Mouse (Mus musculus): Measurements from ENCODE around the gene Gtf2h2. TPM values are rescaled to one million over a fixed set of nuclear protein-coding genes. Genes with fewer than 3 reads are reported as not detected.

Gene Gtf2h2
- polyA plus RNA-seq (2016; fragmentation: Nextera tagmentation; extraction: Ambion mirVana): 91.7 and 99.3 TPM in 2 replicates

DNA sequence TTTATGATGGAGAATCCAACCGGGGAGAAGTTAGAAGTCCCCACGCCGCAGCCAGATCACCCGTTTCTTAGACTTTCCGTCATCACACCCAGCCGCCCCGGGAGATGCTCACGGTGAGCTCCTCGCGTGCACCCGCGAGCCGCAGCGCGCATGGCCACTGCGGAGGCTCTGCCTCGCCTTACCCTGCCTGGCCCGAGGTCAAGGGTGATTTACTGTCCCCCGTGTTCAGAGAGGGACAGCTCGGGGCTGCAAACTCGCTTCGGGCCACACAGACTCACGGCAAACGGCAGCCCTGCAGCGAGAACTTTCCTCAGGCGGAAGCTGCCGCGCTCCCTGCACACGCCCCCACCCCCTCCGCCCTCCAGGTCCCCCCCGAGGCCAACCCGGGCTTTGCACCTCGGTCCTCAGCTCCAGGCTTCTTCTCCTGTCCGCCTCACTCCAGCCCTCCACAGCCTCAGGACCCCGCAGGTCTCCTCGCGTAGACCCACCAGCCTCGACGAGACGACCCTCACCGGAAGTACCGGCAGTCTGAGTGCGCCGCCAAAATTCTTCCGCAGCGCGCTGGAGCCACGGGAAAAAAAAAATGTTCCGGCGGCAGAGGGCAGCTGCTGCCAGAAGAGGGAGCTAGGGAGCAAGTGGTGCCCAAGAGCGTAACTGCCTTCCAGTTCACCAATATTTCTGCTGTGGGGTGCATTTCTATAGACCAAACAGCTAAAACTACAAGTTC is at the start of gene Gtf2h2:
Gtf2h2 (minus strand) TSS at position 519 of the 727 bp plus-strand sequence.
- H3K27ac ChIP-seq: peak within 1 kb of the TSS; percentile 95
- H3K27me3 ChIP-seq (ENCODE audit: low read depth, poor library complexity, severe bottlenecking): no peaks in the 10 kb centered on the region
- H3K4me1 ChIP-seq: peaks cover 5% of the 10 kb centered on the region
- under 1% methylated on average over 51 of the region's 51 CpGs for WGBS
- peak; percentile 92 for DNase-seq (ENCODE audit: low spot score)
- H3K4me3 ChIP-seq: peak within 1 kb of the TSS; percentile 84
- H3K9me3 ChIP-seq (replicated peaks): no peaks in the 10 kb centered on the region
- peaks cover 27% of the 10 kb centered on the region for H3K36me3 ChIP-seq

DNA sequence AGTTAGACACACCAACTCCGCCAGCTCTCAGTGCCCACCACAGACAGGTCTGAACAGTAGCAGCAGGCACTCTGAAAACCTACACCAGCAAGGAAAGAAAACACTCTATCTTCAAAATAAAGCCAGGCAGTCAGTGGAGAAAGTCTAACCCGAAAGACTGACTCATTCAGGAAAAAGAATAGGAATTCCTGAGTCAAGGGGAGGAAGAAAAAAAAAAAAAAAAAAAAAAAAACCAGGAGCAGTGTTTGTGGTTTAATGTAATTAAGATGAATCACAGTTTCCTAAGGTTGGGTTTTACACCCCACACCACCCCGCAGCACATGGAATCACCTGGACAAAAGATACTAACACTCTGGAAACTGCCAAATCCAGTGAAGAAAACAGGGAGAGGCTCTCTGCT is 43.8 kb upstream of the Gtf2h2 start:
- Histone ChIP-seq H3K36me3 (no peaks in the 10 kb centered on the region), H3K27me3 (ENCODE audit: low read depth, poor library complexity, severe bottlenecking) (no peaks in the 10 kb centered on the region), H3K9me3 (replicated peaks) (no peaks in the 10 kb centered on the region), H3K27ac (no peak overlapping the region), H3K4me3 (no peak overlapping the region), H3K4me1 (no peaks in the 10 kb centered on the region)
- DNase-seq (ENCODE audit: low spot score): no peak
- 88% methylated on average over 3 of the region's 3 CpGs for WGBS

- Histone ChIP-seq H3K27me3 (ENCODE audit: low read depth, poor library complexity, severe bottlenecking) (no peaks in the 10 kb centered on the region), H3K4me1 (no peaks in the 10 kb centered on the region), H3K36me3 (no peaks in the 10 kb centered on the region), H3K9me3 (replicated peaks) (no peaks in the 10 kb centered on the region), H3K27ac (no peak overlapping the region), H3K4me3 (no peak overlapping the region)
- no peak for DNase-seq (ENCODE audit: low spot score)
- WGBS: 62% methylated on average over 6 of the region's 6 CpGs
Observed at GRCm38 (mm10) chr13:100532788-100533365, 40.5 kb upstream of the Gtf2h2 start.

- DNase-seq (ENCODE audit: low spot score): no peak
- H3K27ac ChIP-seq: no peak overlapping the region
- no peaks in the 10 kb centered on the region for H3K27me3 ChIP-seq (ENCODE audit: low read depth, poor library complexity, severe bottlenecking)
- WGBS: 75% methylated on average over 6 of the region's 6 CpGs
- no peaks in the 10 kb centered on the region for H3K36me3 ChIP-seq
- no peaks in the 10 kb centered on the region for H3K9me3 ChIP-seq (replicated peaks)
- no peak overlapping the region for H3K4me3 ChIP-seq
- peaks cover 14% of the 10 kb centered on the region for H3K4me1 ChIP-seq
Observed at GRCm38 (mm10) chr13:100526649-100527038, 34.3 kb upstream of the Gtf2h2 start.

- H3K27ac ChIP-seq: no peak overlapping the region
- no peak for DNase-seq (ENCODE audit: low spot score)
- no peaks in the 10 kb centered on the region for H3K27me3 ChIP-seq (ENCODE audit: low read depth, poor library complexity, severe bottlenecking)
- no peak overlapping the region for H3K4me3 ChIP-seq
- 82% methylated on average over 6 of the region's 6 CpGs for WGBS
- H3K4me1 ChIP-seq: peaks cover 14% of the 10 kb centered on the region
- H3K9me3 ChIP-seq (replicated peaks): no peaks in the 10 kb centered on the region
- no peaks in the 10 kb centered on the region for H3K36me3 ChIP-seq
Observed at GRCm38 (mm10) chr13:100525935-100526648, 33.7 kb upstream of the Gtf2h2 start.

DNA sequence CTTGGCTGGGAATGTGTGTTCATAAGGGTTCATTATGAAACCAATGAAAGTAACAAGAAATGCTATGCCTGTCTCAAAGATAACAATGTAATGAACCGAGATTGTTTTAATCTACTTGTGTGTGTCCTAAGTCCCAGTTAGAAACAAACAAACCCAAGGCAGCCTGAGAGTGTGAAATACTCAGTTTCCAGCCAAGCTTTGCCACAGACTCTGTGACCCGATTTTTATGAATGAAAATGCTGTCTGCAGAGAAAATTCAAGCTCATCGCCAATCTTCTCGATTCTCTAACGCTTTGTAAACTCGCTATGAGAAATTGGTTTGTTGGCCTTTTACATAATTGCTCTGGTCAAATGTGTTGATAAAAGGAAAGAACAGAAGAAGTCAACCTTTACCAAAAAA is 32.5 kb upstream of the Gtf2h2 start:
- Histone ChIP-seq H3K27me3 (ENCODE audit: low read depth, poor library complexity, severe bottlenecking) (no peaks in the 10 kb centered on the region), H3K4me3 (no peak overlapping the region), H3K9me3 (replicated peaks) (no peaks in the 10 kb centered on the region), H3K36me3 (no peaks in the 10 kb centered on the region), H3K4me1 (peaks cover 14% of the 10 kb centered on the region), H3K27ac (no peak overlapping the region)
- DNase-seq (ENCODE audit: low spot score): no peak
- WGBS: 94% methylated on average over 6 of the region's 6 CpGs

GRCm38 (mm10) chr13:100523698-100524097 is 31.3 kb upstream of the Gtf2h2 start:
- WGBS: 89% methylated on average over 2 of the region's 2 CpGs
- no peaks in the 10 kb centered on the region for H3K9me3 ChIP-seq (replicated peaks)

GRCm38 (mm10) chr13:100521724-100522591 is 29.6 kb upstream of the Gtf2h2 start:
- DNase-seq (ENCODE audit: low spot score): no peak
- H3K4me3 ChIP-seq: no peak overlapping the region
- H3K27ac ChIP-seq: no peak overlapping the region
- H3K4me1 ChIP-seq: peaks cover 16% of the 10 kb centered on the region
- H3K36me3 ChIP-seq: no peaks in the 10 kb centered on the region
- no peaks in the 10 kb centered on the region for H3K27me3 ChIP-seq (ENCODE audit: low read depth, poor library complexity, severe bottlenecking)
- 94% methylated on average over 9 of the region's 9 CpGs for WGBS
- H3K9me3 ChIP-seq (replicated peaks): no peaks in the 10 kb centered on the region

More at GRCm38 (mm10) chr13:100523698-100524097, 31.3 kb upstream of the Gtf2h2 start:
- Histone ChIP-seq H3K27me3 (ENCODE audit: low read depth, poor library complexity, severe bottlenecking) (no peaks in the 10 kb centered on the region), H3K27ac (no peak overlapping the region), H3K4me1 (peaks cover 14% of the 10 kb centered on the region), H3K4me3 (no peak overlapping the region), H3K36me3 (no peaks in the 10 kb centered on the region)
- no peak for DNase-seq (ENCODE audit: low spot score)

DNA sequence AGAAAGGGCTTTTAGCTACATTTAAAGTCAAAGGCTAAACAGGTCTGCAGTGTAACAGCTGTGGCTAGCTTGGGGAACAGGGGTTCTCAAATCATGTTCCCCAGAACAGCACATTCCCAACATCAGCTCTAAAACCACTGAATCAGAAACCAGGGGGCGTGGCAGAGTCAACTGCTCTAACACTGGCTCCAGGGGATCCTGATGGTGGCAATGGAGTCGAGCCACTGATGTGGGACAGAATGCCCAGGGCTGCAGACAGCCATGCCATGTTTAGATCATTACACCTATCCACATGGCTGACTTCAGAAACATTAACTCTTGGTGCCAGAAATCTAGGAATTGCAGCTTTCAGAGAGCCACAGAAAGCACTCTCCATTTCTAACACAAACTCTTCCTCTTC is 26.8 kb upstream of the Gtf2h2 start:
- peaks cover 20% of the 10 kb centered on the region for H3K4me1 ChIP-seq
- H3K4me3 ChIP-seq: no peak overlapping the region
- H3K27me3 ChIP-seq (ENCODE audit: low read depth, poor library complexity, severe bottlenecking): no peaks in the 10 kb centered on the region
- H3K9me3 ChIP-seq (replicated peaks): no peaks in the 10 kb centered on the region
- H3K27ac ChIP-seq: no peak overlapping the region
- WGBS: 69% methylated on average over 2 of the region's 2 CpGs
- H3K36me3 ChIP-seq: no peaks in the 10 kb centered on the region
- no peak for DNase-seq (ENCODE audit: low spot score)

GRCm38 (mm10) chr13:100518191-100518590 is 25.8 kb upstream of the Gtf2h2 start:
- Histone ChIP-seq H3K4me3 (no peak overlapping the region), H3K36me3 (no peaks in the 10 kb centered on the region), H3K4me1 (peaks cover 18% of the 10 kb centered on the region), H3K9me3 (replicated peaks) (no peaks in the 10 kb centered on the region), H3K27me3 (ENCODE audit: low read depth, poor library complexity, severe bottlenecking) (no peaks in the 10 kb centered on the region), H3K27ac (no peak overlapping the region)
- no peak for DNase-seq (ENCODE audit: low spot score)
- WGBS: 66% methylated on average over 6 of the region's 6 CpGs

- Histone ChIP-seq H3K4me3 (no peak overlapping the region), H3K27ac (no peak overlapping the region), H3K4me1 (peaks cover 13% of the 10 kb centered on the region), H3K9me3 (replicated peaks) (no peaks in the 10 kb centered on the region), H3K36me3 (no peaks in the 10 kb centered on the region), H3K27me3 (ENCODE audit: low read depth, poor library complexity, severe bottlenecking) (no peaks in the 10 kb centered on the region)
- DNase-seq (ENCODE audit: low spot score): no peak
- WGBS: 89% methylated on average over 6 of the region's 6 CpGs
Observed at GRCm38 (mm10) chr13:100517652-100518153, 25.3 kb upstream of the Gtf2h2 start.
